Mouse (Mus musculus) midbrain, embryonic 16.5 days (tissue): ENCODE measurements around the gene Anxa10. TPM values are rescaled to one million over a fixed set of nuclear protein-coding genes. Genes with fewer than 3 reads are reported as not detected.

Source experiments
- ATAC-seq: fragments of 200-750 bp; cut with Nextera tagmentation; 2 replicates; pipeline ENCODE4 v1.8.0; 2017; ENCODE audit warnings: moderate TSS enrichment
- H3K27ac ChIP-seq: fragments of 300-500 bp; sonication (generic); 2 replicates; pipeline ENCODE4 v1.5.1; 2014; ENCODE audit warnings: mild to moderate bottlenecking, low read length, mixed read lengths
- H3K27me3 ChIP-seq: fragments of 300-500 bp; sonication (generic); 2 replicates; pipeline ENCODE4 v1.6.1; 2014; ENCODE audit warnings: low read depth, low read length, mixed read lengths; ENCODE audit not compliant: control insufficient read depth, insufficient read depth
- H3K36me3 ChIP-seq: fragments of 300-500 bp; sonication (generic); 2 replicates; pipeline ENCODE4 v1.6.1; 2014; ENCODE audit warnings: mild to moderate bottlenecking, low read length, moderate library complexity, mixed read lengths; ENCODE audit not compliant: control insufficient read depth, insufficient read depth
- H3K4me1 ChIP-seq: fragments of 300-500 bp; sonication (generic); 2 replicates; pipeline ENCODE4 v1.6.1; 2014; ENCODE audit warnings: mild to moderate bottlenecking, low read length, mixed read lengths; ENCODE audit not compliant: control insufficient read depth, insufficient read depth
- H3K4me2 ChIP-seq: fragments of 300-500 bp; sonication (generic); 2 replicates; pipeline ENCODE4 v1.6.1; 2014; ENCODE audit warnings: mild to moderate bottlenecking, low read length, mixed read lengths
- H3K4me3 ChIP-seq: fragments of 300-500 bp; sonication (generic); 2 replicates; pipeline ENCODE4 v1.5.1; 2014; ENCODE audit warnings: low read depth, mild to moderate bottlenecking, low read length, moderate library complexity, mixed read lengths
- H3K9ac ChIP-seq: fragments of 300-500 bp; sonication (generic); 2 replicates; pipeline ENCODE4 v1.6.1; 2014; ENCODE audit warnings: low read depth, low read length, mixed read lengths
- H3K9me3 ChIP-seq: fragments of 300-500 bp; sonication (generic); replicated peaks from 2 replicates; pipeline ENCODE4 v1.6.1; 2014; ENCODE audit warnings: mild to moderate bottlenecking, low read length, mixed read lengths; ENCODE audit not compliant: control insufficient read depth, poor library complexity, severe bottlenecking
- WGBS: fragments of 180-500 bp; shearing (Covaris S2); extraction: QIAGEN DNeasy Blood & Tissue Kit; methylation state at CpG from one replicate; pipeline ENCODE4 v1.1.7; 2014; 5-methylcytosine and 5-hydroxymethylcytosine counted together
- polyA plus RNA-seq: library from polyadenylated mRNA; unstranded; fragments of >200 nt; fragmentation: Nextera tagmentation; extraction: Ambion mirVana; gene quantifications from 2 replicates; pipeline ENCODE4 v1.2.1, GENCODE M21; 2015

Gene Anxa10
- not detected in 2 replicates for polyA plus RNA-seq

DNA sequence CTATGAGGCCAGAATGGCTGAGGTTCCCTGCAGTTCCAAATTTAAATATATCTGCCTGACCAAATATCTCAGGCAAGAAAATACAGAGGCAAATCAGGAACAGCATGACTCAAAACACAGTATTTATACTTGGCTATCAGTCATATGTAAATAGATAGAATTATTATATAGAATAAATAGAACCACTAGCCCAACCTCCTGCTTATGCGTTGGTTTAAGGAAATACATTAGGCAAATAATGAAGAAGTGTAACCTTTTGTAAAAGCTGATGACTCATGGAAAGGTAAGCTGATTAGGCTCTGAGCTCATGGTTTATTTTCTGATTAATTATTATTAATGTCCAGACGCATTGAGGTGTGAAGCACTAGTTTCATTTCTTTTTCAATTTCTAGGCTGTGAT, at the start of gene Anxa10:
TSS of gene Anxa10 (minus strand) at position 53 of the 400 bp plus-strand sequence.
- WGBS = 86% methylated on average over 2 of the region's 2 CpGs
- H3K4me2 ChIP-seq = no peak within 1 kb of the TSS
- no peaks in the 10 kb centered on the region for H3K4me1 ChIP-seq
- no peak within 1 kb of the TSS for H3K27ac ChIP-seq
- no peak within 1 kb of the TSS for H3K4me3 ChIP-seq
- H3K9me3 ChIP-seq = no peaks in the 10 kb centered on the region
- no peak within 1 kb of the TSS for H3K9ac ChIP-seq
- no peaks in the 10 kb centered on the region for H3K36me3 ChIP-seq
- no peak for ATAC-seq
- H3K27me3 ChIP-seq = no peaks in the 10 kb centered on the region

DNA sequence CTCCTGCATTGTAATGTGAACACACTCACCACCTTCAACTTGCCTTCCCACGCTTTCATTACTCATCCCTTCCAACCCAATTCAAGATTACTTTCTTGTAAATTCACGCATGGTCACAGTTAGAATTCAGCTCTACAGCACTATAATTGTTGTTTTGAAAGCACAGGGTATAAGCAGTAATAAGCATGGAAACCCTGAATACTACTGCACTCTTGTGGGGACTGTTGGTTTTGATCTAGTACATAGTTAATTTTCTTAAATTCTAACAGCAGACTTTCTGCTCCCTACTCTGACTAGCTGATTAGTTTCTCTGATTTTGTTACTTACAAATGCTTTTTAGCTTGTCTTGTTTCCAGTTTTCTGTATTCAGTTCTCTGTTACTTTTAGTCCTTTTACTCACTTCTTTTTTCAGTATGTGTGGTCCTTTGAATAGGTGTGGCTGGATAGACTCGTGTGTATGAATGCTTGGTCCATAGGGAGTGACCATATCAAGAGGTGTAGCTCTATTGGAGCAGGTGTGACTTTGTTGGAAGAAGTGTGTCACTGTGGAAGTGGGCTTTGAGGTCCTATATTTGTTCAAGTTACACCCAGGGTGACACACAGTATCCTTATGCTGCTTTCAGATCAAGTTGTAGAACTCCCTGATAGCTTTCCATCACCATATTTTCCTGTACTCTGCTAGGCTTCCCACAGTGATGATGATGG, 9.9 kb upstream of the Anxa10 start:
- Histone ChIP-seq H3K4me1 (no peaks in the 10 kb centered on the region), H3K9me3 (no peaks in the 10 kb centered on the region), H3K9ac (no peak overlapping the region), H3K27ac (no peak overlapping the region), H3K4me3 (no peak overlapping the region), H3K4me2 (no peak overlapping the region), H3K27me3 (no peaks in the 10 kb centered on the region), H3K36me3 (no peaks in the 10 kb centered on the region)
- 76% methylated on average over 3 of the region's 3 CpGs for WGBS
- ATAC-seq = no peak

DNA sequence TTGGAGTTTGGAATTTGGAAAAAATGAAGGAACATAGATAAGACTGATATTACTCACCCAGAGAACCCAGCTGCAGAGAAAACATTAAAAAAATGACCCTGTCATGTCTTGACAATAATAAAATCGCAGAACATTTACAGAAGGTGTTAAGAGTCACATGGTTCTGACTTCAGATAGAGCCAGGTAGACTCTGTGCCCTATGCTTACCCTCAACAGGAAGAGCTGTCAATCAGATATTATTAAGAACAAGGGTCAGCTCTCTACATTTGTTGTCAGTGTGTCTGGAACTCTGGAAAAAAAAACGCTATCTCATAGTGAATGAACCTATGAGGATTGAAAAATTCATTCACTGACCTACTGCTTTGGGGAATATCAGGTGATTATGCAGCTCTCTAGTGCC, 25.7 kb downstream of the Anxa10 start:
- H3K9ac ChIP-seq = no peak overlapping the region
- H3K4me1 ChIP-seq = no peaks in the 10 kb centered on the region
- no peaks in the 10 kb centered on the region for H3K27me3 ChIP-seq
- H3K9me3 ChIP-seq = no peaks in the 10 kb centered on the region
- no peak for ATAC-seq
- H3K36me3 ChIP-seq = no peaks in the 10 kb centered on the region
- 87% methylated on average over 2 of the region's 2 CpGs for WGBS
- no peak overlapping the region for H3K27ac ChIP-seq
- no peak overlapping the region for H3K4me2 ChIP-seq
- H3K4me3 ChIP-seq = no peak overlapping the region

DNA sequence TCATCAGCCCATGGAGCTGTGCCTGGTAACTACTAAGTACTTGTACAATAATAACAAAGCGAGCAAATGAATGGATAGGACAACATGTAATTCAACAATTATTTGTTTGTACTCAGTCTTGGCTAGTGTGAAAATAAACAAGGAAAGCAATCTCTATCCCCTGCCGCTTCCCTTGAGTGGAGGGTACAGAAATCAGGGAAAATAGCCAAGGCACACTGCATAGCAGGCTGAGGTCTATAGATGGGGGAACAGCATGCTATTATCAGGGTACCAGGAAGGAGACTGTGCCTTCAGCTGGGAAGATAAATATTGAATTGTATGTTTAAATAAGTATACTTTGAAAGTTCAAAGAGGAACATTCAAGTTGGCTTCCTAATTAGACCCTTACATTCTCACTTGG, 41.1 kb downstream of the Anxa10 start:
- Histone ChIP-seq H3K27me3 (no peaks in the 10 kb centered on the region), H3K9ac (no peak overlapping the region), H3K4me1 (no peaks in the 10 kb centered on the region), H3K4me2 (no peak overlapping the region), H3K27ac (no peak overlapping the region), H3K4me3 (no peak overlapping the region), H3K9me3 (no peaks in the 10 kb centered on the region), H3K36me3 (no peaks in the 10 kb centered on the region)
- WGBS = 86% methylated on average over 2 of the region's 2 CpGs
- ATAC-seq = peak; percentile 29; the same call in 1 of the 2 replicates

DNA sequence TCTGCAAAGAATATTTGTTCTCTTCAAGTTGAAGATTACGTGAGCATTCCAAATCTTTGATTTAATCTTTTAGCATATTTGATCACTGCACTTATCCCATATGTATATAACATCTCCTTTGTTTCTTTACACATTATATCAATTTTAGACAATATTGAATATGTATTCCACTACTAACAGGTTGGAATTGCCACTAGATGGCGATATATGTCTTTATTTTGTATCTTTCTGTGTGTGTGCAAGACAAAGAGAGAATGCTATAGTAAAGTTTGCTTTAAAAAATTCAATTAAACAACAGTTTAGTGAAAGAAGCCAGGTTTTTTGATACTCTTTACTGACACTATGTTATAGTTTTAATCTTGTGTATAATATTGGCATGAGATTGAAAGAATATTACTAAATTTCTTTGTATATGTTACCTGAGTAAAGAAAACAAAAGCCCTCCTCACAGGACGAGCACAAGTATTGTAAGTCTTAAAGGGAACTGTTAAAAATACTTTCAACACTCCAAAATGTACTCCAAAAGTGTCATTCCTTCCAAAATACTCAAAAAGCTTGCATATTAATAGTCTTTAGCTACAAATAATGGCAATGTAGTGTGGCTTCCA, 42.7 kb downstream of the Anxa10 start:
- Histone ChIP-seq H3K4me3 (no peak overlapping the region), H3K27ac (no peak overlapping the region), H3K9me3 (no peaks in the 10 kb centered on the region), H3K36me3 (no peaks in the 10 kb centered on the region), H3K4me2 (no peak overlapping the region), H3K4me1 (no peaks in the 10 kb centered on the region), H3K27me3 (no peaks in the 10 kb centered on the region), H3K9ac (no peak overlapping the region)
- WGBS = 42% methylated on average over 3 of the region's 3 CpGs
- ATAC-seq = peak; percentile 92

DNA sequence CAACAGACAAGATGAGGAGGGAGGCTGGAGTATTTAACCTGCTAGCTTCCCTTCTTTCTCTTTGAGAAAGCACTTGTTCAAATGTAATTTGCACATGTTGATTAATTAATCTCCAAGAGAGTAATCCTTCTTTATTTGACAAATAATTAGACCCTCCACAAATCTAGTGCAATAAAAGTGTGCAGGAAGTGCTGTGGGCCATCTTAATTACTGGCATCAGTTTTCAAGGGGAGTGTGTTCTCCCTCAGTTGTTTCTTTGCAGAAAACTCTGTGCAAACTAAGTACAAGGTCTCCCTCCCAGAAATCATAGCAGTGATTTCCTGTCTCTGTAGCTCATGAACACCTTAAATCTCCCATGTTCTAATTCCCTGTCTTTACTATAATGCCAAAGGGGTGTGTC, 54.6 kb downstream of the Anxa10 start:
- no peaks in the 10 kb centered on the region for H3K9me3 ChIP-seq
- H3K9ac ChIP-seq = no peak overlapping the region
- H3K36me3 ChIP-seq = no peaks in the 10 kb centered on the region
- H3K4me3 ChIP-seq = no peak overlapping the region
- no peak overlapping the region for H3K27ac ChIP-seq
- no peaks in the 10 kb centered on the region for H3K27me3 ChIP-seq
- H3K4me1 ChIP-seq = no peaks in the 10 kb centered on the region
- H3K4me2 ChIP-seq = no peak overlapping the region
- ATAC-seq = no peak

DNA sequence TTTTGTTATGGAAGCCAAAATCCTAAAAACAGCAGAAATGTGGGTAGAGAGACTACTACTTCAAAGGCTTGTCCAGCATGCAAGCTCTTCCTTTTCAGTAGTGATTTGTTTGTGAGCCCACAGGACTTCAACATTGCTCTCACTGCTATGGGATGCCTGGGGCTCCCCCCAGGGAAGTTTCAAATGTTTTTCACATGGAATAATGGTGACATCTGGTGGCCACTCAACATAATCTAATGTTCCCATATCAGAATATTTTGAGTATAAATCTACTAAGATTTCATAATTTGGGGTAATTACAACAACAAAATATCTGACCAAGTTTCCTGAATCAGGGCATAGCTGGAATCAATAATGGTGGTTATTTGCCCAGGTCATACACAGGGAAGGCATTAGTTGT, 62.6 kb downstream of the Anxa10 start:
- Histone ChIP-seq H3K27me3 (no peaks in the 10 kb centered on the region), H3K36me3 (no peaks in the 10 kb centered on the region), H3K4me2 (no peak overlapping the region), H3K9me3 (no peaks in the 10 kb centered on the region), H3K27ac (no peak overlapping the region), H3K4me3 (no peak overlapping the region), H3K9ac (no peak overlapping the region), H3K4me1 (no peaks in the 10 kb centered on the region)
- ATAC-seq = no peak

DNA sequence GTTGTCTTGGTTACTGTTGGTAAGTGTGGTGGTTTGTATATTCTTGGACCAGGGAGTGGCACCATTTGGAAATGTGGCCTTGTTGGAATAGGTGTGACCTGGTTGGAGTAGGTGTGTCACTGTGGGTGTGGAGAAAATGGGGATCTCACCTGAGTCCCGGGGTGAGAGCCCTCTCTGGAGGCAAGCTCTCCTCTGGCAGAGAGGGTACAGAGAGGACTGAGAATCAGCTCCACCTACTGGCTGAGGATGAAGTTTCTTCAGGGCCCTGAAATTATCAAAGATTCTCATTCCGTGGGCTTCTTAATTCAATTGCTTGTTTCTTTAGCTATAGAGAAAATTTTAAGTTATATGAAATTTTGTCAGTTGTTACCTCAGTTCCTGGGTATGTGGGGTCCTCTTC, 76.1 kb downstream of the Anxa10 start:
- Histone ChIP-seq H3K9me3 (no peaks in the 10 kb centered on the region), H3K27ac (no peak overlapping the region), H3K4me3 (no peak overlapping the region), H3K4me1 (no peaks in the 10 kb centered on the region), H3K36me3 (no peaks in the 10 kb centered on the region), H3K4me2 (no peak overlapping the region), H3K9ac (no peak overlapping the region), H3K27me3 (no peaks in the 10 kb centered on the region)
- ATAC-seq = no peak
- 38% methylated on average over 2 of the region's 2 CpGs for WGBS

DNA sequence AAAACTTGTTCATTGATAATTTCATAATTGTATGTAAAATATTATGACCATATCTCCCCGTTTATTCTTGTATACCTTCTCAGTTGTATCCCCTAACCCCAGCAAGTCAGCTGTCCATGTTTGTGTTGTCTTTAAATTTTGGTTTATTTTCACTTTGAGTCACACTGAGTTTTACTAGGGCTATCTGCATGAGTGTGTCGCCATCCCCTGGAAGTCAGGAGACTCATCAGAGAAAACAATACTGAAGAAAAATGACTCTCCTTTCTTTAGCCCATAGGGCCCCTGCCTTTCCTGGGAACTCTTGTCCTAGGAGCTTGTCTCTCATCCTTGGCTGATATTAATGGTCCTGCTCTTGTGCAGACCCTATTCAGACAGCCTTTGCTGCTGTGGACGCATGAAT, 88.6 kb downstream of the Anxa10 start:
- no peak overlapping the region for H3K27ac ChIP-seq
- no peak for ATAC-seq
- no peak overlapping the region for H3K4me2 ChIP-seq
- no peaks in the 10 kb centered on the region for H3K9me3 ChIP-seq
- H3K4me3 ChIP-seq = no peak overlapping the region
- no peaks in the 10 kb centered on the region for H3K36me3 ChIP-seq
- no peak overlapping the region for H3K9ac ChIP-seq
- WGBS = 84% methylated on average over 3 of the region's 3 CpGs
- H3K4me1 ChIP-seq = no peaks in the 10 kb centered on the region
- H3K27me3 ChIP-seq = no peaks in the 10 kb centered on the region
